Mouse (Mus musculus): ENCODE measurements around the gene Gm20422. TPM values are rescaled to one million over a fixed set of nuclear protein-coding genes. Genes with fewer than 3 reads are reported as not detected.

Gm20422 gene
- polyA plus RNA-seq, 1 experiment from 2014 or later = 0.49 TPM

DNA sequence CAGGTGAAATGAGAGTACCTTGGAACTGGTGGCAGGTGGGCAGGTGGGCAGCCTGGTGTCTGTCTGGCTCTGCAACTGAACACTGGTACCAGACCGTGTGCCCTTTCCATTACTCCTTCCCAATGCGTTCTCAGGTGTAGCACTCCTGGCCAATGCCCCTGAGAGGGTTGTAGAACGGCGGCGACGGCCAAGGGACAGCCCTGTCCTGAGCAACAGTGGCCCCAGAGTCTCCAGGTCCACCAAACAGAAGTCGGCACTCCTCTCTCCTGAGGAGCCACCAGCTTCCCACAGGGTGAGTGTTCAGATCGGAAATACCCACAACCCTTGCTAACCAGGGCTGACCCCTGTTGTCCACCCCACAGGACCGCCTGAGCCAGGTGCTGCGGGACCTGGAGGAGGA, 30.4 kb upstream of the Gm20422 start:
- no peak overlapping the region for H3K9ac ChIP-seq
- no peak overlapping the region for H3K4me3 ChIP-seq (replicated peaks)
- H3K36me3 ChIP-seq = peaks cover 58% of the 10 kb centered on the region
- H3K9me3 ChIP-seq = no peaks in the 10 kb centered on the region
- H3K27me3 ChIP-seq (replicated peaks) = no peaks in the 10 kb centered on the region
- ATAC-seq = no peak
- 90% methylated on average over 10 of the region's 10 CpGs for WGBS
- no peak overlapping the region for H3K4me2 ChIP-seq (replicated peaks)
- peaks cover 3% of the 10 kb centered on the region; the same call in 1 of the 2 replicates for H3K4me1 ChIP-seq (replicated peaks)
- H3K27ac ChIP-seq = no peak overlapping the region

DNA sequence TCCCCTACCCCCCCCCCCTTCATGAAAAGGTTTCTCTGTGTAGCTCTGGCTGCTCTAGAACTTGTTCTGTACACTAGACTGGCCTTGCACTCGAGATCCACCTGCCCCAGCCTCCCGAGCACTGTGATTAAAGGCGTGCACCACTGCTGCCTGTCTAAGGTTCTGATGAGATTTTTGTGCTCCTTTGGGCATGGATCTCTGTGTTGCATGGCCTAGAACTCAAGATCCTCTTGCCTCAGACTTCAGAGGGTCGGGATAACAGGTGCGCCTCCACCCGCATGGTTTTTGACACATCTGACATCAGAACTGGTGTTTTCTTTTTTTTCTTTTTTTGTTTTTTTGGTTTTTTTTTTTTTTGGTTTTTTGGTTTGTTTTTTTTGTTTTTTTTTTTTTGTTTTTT, 29.9 kb upstream of the Gm20422 start:
- WGBS = 84% methylated on average over 6 of the region's 6 CpGs
- Histone ChIP-seq H3K4me1 (replicated peaks) (peaks cover 3% of the 10 kb centered on the region; the same call in 1 of the 2 replicates), H3K27me3 (replicated peaks) (no peaks in the 10 kb centered on the region), H3K4me3 (replicated peaks) (no peak overlapping the region), H3K36me3 (peaks cover 63% of the 10 kb centered on the region), H3K27ac (no peak overlapping the region), H3K9ac (no peak overlapping the region), H3K4me2 (replicated peaks) (no peak overlapping the region), H3K9me3 (no peaks in the 10 kb centered on the region)
- no peak for ATAC-seq

DNA sequence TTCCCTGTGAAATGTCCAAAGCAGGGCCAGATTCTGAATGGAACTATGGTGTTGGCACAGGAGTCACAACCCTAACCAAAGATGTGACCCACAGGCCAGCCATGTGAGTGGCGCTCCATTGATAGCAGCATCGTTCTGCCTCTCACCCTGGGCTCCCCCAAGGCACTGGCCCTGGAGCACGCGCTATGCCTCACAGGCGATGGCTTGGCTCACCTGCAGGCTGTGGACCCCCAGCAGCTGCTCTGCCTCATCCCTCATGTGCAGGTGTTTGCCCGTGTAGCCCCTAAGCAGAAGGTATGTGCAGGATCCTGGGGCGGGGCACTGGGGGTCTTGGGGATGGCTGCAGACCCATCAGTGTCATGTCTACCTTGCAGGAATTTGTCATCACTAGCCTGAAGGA, 28.7 kb upstream of the Gm20422 start:
- 88% methylated on average over 7 of the region's 7 CpGs for WGBS
- Histone ChIP-seq H3K4me2 (replicated peaks) (no peak overlapping the region), H3K27me3 (replicated peaks) (no peaks in the 10 kb centered on the region), H3K9me3 (no peaks in the 10 kb centered on the region), H3K4me3 (replicated peaks) (no peak overlapping the region), H3K9ac (no peak overlapping the region), H3K4me1 (replicated peaks) (no peaks in the 10 kb centered on the region; the same call in 1 of the 2 replicates), H3K36me3 (peaks cover 73% of the 10 kb centered on the region), H3K27ac (no peak overlapping the region)
- no peak for ATAC-seq

DNA sequence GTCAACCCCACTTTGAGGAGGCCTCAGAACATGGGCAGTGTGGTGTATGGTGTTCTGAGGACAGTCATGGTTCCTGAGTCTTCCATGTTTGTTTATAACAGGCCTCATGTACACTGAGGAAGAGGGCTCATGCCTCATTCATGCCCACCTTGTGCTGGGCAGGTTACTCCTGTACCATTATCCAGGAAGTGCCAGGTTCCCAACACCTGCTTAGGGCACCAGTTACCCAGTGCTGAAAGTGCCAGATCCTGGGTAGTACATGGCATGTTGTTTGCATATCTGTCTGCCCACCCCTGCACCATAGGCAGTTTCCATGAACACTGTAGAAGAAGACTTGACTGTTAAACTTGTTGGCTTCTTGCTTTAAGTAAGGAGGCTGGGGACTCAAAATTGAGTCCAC, 27.5 kb upstream of the Gm20422 start:
- Histone ChIP-seq H3K4me3 (replicated peaks) (no peak overlapping the region), H3K4me1 (replicated peaks) (no peaks in the 10 kb centered on the region)
- no peak for ATAC-seq

DNA sequence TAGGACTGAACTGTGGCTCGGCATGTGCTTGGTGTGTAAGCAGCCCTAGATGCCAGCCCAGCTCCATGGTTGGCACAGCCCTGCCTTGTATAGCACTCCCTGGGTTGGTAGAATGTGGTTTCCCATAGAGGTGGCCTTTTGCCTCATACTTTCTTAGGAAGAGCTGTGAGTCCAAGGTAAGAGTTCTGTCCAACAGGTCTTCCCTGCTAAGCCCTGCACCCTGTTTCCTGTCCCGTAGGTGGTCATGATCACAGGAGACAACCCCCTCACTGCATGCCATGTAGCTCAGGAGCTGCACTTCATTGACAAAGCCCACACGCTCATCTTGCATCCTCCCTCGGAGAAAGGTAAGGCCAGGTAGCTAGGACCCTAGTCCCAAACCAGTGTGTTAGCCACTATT, 27.1 kb upstream of the Gm20422 start:
- 95% methylated on average over 4 of the region's 4 CpGs for WGBS
- Histone ChIP-seq H3K4me2 (replicated peaks) (no peak overlapping the region), H3K9me3 (no peaks in the 10 kb centered on the region), H3K4me3 (replicated peaks) (no peak overlapping the region), H3K9ac (no peak overlapping the region), H3K36me3 (peaks cover 78% of the 10 kb centered on the region), H3K4me1 (replicated peaks) (no peaks in the 10 kb centered on the region), H3K27ac (no peak overlapping the region), H3K27me3 (replicated peaks) (no peaks in the 10 kb centered on the region)
- ATAC-seq = no peak

More for the DNA sequence above, 27.5 kb upstream of the Gm20422 start:
- H3K27ac ChIP-seq = no peak overlapping the region
- H3K36me3 ChIP-seq = peaks cover 77% of the 10 kb centered on the region
- no peak overlapping the region for H3K9ac ChIP-seq
- no peaks in the 10 kb centered on the region for H3K9me3 ChIP-seq
- H3K27me3 ChIP-seq (replicated peaks) = no peaks in the 10 kb centered on the region
- no peak overlapping the region for H3K4me2 ChIP-seq (replicated peaks)

DNA sequence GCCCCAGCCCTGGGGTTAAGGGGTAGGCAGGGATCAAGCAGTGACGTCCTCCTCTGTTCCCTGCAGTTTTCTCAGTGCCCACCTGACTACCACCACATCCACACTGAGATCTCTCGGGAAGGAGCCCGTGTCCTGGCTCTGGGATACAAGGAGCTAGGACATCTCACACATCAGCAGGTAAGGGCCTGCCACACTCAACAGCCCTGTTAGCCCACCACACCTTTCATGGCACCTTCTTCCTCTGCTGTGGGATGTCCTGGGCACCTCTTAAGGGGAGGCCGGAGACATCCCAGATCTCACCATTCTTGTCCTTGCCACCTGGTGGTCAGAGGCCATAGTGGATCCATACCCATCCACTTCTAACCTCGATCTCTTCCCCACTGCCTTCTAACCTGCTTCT, 25.3 kb upstream of the Gm20422 start:
- no peak overlapping the region for H3K9ac ChIP-seq
- H3K4me2 ChIP-seq (replicated peaks) = no peak overlapping the region
- H3K27ac ChIP-seq = no peak overlapping the region
- no peak for ATAC-seq
- H3K9me3 ChIP-seq = no peaks in the 10 kb centered on the region
- no peak overlapping the region for H3K4me3 ChIP-seq (replicated peaks)
- no peaks in the 10 kb centered on the region for H3K4me1 ChIP-seq (replicated peaks)
- H3K27me3 ChIP-seq (replicated peaks) = no peaks in the 10 kb centered on the region
- WGBS = 91% methylated on average over 5 of the region's 5 CpGs
- H3K36me3 ChIP-seq = peaks cover 76% of the 10 kb centered on the region

DNA sequence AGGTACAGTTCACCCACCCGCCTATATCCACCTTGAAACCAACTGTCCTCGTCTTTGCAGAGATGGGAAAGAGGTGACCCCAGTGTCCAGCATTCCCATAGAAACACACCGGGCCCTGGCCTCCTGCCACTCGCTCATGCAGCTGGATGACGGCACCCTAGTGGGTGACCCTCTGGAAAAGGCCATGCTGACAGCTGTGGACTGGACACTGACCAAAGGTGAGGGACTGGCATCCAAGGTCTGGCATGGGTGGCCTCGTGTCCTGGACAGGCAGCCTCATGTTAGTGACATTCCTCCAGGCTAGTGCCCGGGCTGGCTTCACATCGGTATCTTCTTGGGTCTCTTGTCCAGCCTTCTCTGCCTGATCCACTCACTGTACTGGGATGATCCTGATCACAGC, 24.6 kb upstream of the Gm20422 start:
- Histone ChIP-seq H3K9me3 (no peaks in the 10 kb centered on the region), H3K27me3 (replicated peaks) (no peaks in the 10 kb centered on the region), H3K4me1 (replicated peaks) (no peaks in the 10 kb centered on the region), H3K36me3 (peaks cover 82% of the 10 kb centered on the region), H3K4me2 (replicated peaks) (no peak overlapping the region), H3K4me3 (replicated peaks) (no peak overlapping the region), H3K9ac (no peak overlapping the region), H3K27ac (no peak overlapping the region)
- WGBS = 91% methylated on average over 8 of the region's 8 CpGs
- ATAC-seq = no peak

DNA sequence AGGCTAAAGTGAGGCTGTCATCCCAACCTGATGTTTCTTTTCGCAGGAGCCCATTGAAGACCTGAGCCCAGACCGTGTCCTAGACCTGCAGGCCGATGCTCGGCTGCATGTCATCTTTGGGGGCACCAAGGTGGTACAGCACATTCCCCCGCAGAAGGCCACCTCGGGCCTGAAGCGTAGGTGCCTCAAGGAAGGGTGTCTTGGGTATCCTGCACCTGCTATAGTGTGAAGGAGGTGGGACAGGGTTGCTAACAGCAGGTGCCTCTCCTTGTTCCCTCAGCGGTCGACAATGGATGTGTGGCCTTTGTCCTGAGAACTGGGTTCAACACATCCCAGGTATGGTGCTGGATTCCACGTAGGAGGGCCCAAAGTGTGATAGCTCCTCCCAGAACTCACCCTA, 23.0 kb upstream of the Gm20422 start:
- WGBS = 92% methylated on average over 10 of the region's 10 CpGs
- no peaks in the 10 kb centered on the region for H3K27me3 ChIP-seq (replicated peaks)
- no peak overlapping the region for H3K27ac ChIP-seq
- no peak overlapping the region for H3K4me3 ChIP-seq (replicated peaks)
- peaks cover 10% of the 10 kb centered on the region for H3K4me1 ChIP-seq (replicated peaks)
- no peak overlapping the region for H3K9ac ChIP-seq
- ATAC-seq = no peak
- H3K9me3 ChIP-seq = no peaks in the 10 kb centered on the region
- H3K36me3 ChIP-seq = peaks cover 81% of the 10 kb centered on the region
- H3K4me2 ChIP-seq (replicated peaks) = no peak overlapping the region

DNA sequence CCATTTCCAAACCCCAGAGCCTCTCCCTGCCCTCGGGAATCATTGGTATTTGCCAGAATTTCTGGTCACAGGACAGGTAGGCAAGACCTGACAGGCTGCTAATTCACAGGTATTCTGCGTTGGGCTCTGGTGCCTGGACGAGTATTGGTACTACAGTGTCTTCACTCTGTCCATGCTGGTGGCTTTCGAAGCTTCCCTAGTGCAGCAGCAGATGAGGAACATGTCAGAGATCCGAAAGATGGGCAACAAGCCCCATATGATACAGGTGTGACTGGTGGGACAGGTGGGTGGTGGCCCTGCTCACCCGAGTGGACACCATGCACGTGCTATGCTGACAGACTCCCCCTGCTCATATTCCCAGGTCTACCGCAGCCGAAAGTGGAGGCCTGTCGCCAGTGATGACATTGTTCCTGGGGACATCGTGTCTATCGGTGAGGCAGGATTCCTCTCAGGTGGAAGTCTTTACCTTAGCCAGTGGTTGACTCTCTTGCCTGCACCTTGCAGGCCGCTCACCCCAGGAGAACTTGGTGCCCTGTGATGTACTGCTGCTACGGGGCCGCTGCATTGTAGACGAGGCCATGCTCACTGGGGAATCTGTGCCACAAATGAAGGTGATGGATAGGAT, 22.1 kb upstream of the Gm20422 start:
- WGBS = 93% methylated on average over 16 of the region's 16 CpGs
- no peak for ATAC-seq
- H3K27ac ChIP-seq = no peak overlapping the region
- H3K4me2 ChIP-seq (replicated peaks) = no peak overlapping the region
- H3K9me3 ChIP-seq = no peaks in the 10 kb centered on the region
- H3K4me3 ChIP-seq (replicated peaks) = no peak overlapping the region
- H3K4me1 ChIP-seq (replicated peaks) = peaks cover 19% of the 10 kb centered on the region
- H3K36me3 ChIP-seq = peaks cover 73% of the 10 kb centered on the region
- no peak overlapping the region for H3K9ac ChIP-seq
- H3K27me3 ChIP-seq (replicated peaks) = no peaks in the 10 kb centered on the region

DNA sequence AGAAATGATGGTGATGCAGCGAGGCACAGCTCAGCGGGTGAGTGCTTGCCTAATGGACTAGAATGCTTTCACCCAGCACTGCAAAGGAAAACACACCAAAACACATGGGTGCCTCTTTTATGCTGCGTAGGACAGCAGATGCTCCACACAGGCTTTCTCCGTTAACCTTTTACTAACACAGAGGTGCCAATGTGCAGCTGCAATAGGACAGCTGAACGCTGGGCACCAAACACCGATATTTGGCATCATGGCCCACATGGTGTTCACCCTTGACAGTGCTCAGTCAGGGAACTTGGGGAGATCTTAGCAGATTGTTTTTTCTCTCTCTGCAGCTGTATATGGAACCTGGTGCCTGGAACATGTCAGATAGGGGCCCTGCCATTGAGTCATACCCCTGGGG, 20.2 kb upstream of the Gm20422 start:
- Histone ChIP-seq H3K27me3 (replicated peaks) (no peaks in the 10 kb centered on the region), H3K27ac (no peak overlapping the region), H3K4me1 (replicated peaks) (peaks cover 22% of the 10 kb centered on the region), H3K9me3 (no peaks in the 10 kb centered on the region), H3K4me2 (replicated peaks) (no peak overlapping the region), H3K4me3 (replicated peaks) (no peak overlapping the region), H3K36me3 (peaks cover 57% of the 10 kb centered on the region), H3K9ac (no peak overlapping the region)
- 96% methylated on average over 6 of the region's 6 CpGs for WGBS
- ATAC-seq = no peak

DNA sequence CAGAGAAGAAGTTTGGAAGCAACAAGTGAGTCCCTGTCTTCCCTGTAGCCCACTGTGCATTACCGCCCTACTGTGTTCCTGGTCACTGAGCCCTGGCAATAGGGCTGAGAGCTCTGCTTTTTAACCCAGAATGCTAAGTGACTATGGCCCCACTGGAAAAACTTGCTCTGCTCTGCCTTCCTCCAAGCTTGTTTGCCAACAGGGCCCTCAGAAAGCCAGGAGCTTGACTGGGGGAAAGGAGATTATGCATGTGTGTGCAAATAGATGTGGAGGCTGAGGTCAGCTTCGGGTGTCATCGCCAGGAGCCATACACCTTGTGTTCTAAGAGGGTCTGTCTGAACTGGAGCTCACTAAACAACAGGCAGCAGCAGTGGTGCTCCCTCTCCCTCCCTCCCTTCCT, 19.4 kb upstream of the Gm20422 start:
- peaks cover 48% of the 10 kb centered on the region for H3K36me3 ChIP-seq

DNA sequence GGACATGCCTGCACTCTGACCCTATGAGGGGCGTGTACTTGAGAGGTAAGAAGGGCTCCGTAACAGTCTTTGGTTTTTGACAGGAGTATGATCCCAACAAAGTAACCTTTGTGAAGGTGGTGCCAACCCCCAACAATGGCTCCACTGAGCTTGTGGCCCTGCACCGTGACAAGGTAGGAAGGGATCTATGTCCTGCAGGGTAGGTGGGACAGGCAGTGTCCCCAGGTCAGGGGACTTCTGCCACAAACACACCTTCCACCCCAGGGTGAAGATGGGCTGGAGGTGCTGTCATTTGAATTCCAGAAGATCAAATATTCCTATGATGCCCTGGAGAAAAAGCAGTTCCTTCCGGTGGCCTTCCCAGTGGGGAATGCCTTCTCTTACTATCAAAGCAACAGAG, 19.0 kb upstream of the Gm20422 start:
- no peak overlapping the region for H3K27ac ChIP-seq
- H3K27me3 ChIP-seq (replicated peaks) = no peaks in the 10 kb centered on the region
- peaks cover 22% of the 10 kb centered on the region for H3K4me1 ChIP-seq (replicated peaks)
- ATAC-seq = no peak
- no peak overlapping the region for H3K9ac ChIP-seq
- H3K4me3 ChIP-seq (replicated peaks) = no peak overlapping the region
- 85% methylated on average over 4 of the region's 4 CpGs for WGBS
- peaks cover 46% of the 10 kb centered on the region for H3K36me3 ChIP-seq
- no peak overlapping the region for H3K4me2 ChIP-seq (replicated peaks)
- H3K9me3 ChIP-seq = no peaks in the 10 kb centered on the region

More for the DNA sequence above, 19.4 kb upstream of the Gm20422 start:
- Histone ChIP-seq H3K9ac (no peak overlapping the region), H3K27me3 (replicated peaks) (no peaks in the 10 kb centered on the region), H3K9me3 (no peaks in the 10 kb centered on the region), H3K4me1 (replicated peaks) (peaks cover 22% of the 10 kb centered on the region), H3K4me3 (replicated peaks) (no peak overlapping the region), H3K27ac (no peak overlapping the region), H3K4me2 (replicated peaks) (no peak overlapping the region)
- ATAC-seq = no peak
- 88% methylated on average over 3 of the region's 3 CpGs for WGBS

DNA sequence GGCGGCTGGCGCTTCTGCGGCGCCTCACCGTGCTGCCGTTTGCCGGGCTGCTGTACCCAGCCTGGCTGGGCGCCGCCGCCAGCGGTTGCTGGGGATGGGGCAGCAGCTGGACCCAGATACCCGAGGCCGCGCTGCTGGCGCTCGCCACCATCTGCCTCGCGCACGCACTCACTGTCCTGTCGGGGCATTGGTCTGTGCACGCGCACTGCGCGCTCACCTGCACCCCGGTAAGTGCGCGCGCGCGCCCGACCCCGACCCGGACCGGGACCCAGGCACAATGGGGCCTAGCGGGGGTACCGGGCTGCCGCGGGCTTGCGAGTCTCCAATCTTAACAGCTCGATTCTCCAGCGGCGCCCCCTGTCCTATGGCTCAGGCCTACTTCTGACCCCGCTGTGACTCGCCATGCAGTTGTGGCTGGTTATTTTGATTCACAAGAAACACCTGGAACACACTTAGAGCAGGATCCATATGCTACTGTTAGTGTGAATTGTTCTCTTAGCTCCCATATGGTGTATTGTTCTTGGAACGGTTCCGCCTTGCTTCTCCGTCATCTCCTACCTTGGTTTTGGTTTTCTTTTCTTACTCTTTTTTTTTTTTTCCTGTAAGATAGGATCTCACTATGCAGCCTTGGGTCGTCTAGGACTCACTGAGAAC, 16.9 kb upstream of the Gm20422 start:
- peak; percentile 82 for ATAC-seq
- 0% methylated on average over 48 of the region's 48 CpGs for WGBS
- peaks cover 25% of the 10 kb centered on the region for H3K36me3 ChIP-seq

More for the DNA sequence above, 16.9 kb upstream of the Gm20422 start:
- peak overlapping the region; percentile 86 for H3K4me3 ChIP-seq (replicated peaks)
- H3K9ac ChIP-seq = peak overlapping the region; percentile 94
- H3K4me1 ChIP-seq (replicated peaks) = peaks cover 22% of the 10 kb centered on the region
- H3K4me2 ChIP-seq (replicated peaks) = peak overlapping the region; percentile 61
- no peaks in the 10 kb centered on the region for H3K9me3 ChIP-seq
- H3K27me3 ChIP-seq (replicated peaks) = no peaks in the 10 kb centered on the region
- H3K27ac ChIP-seq = peak overlapping the region; percentile 91
